ENCODE assay signal across 12 mouse cellular contexts in the genomic region with DNA sequence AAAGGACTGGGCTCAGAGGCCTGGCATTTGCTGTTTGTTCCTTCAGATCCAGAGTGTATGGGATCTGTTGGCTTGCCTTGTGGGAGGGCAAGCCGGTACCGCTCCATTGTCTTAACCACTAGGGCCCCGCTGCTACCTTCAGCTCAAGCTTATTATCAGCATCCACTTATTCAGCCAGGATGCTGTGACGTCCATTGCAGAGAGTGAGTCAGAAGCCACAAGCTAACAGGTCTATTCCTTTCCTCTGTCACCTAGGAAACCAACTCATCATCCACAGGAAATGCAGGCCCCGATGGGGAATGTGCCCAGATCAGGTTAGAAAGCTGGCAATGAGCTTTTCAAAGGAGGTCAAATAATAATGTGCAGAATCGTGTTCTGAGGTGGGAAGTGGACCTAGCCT.
DNase-seq lines count a peak whose midpoint lies in the region; ATAC-seq and TF ChIP-seq lines count a peak whose summit lies in the region.
"Had no signal": no experiment of that assay in that cellular context is flagged by ENCODE, and none has a peak within 500 bp of the region (broad histone marks: within the 10 kb centered on the region; RNA-seq: fewer than 3 reads in every experiment).

No protein-coding gene starts in this region.

- no peak overlapping the region for H3K9ac ChIP-seq in midbrain, embryonic 13.5 days (replicated peaks)
- H3K9ac ChIP-seq: heart, embryonic 13.5 days; liver, embryonic 14.5 days had no signal

- peak overlapping the region; percentile 20 for H3K27ac ChIP-seq in gastrocnemius, adult 2 months
- peak overlapping the region; percentile 53; the same call in 1 of the 2 replicates for H3K27ac ChIP-seq in cortical plate, adult 2 months (ENCODE audit: insufficient read depth, low read length)
- peak overlapping the region; percentile 32; the same call in 1 of the 2 replicates for H3K27ac ChIP-seq in midbrain, embryonic 13.5 days
- H3K27ac ChIP-seq: heart, embryonic 13.5 days; kidney, postnatal 0 days; liver, embryonic 14.5 days had no signal

- no peaks in the 10 kb centered on the region for H3K9me3 ChIP-seq in midbrain, embryonic 13.5 days
- H3K9me3 ChIP-seq: heart, embryonic 13.5 days had no signal

- DNase-seq in gastrocnemius, adult 2 months = no peak
- no peak for DNase-seq in gastrocnemius, postnatal 10 days
- peak; percentile 66 for DNase-seq in CD4-positive helper T cell, adult 2 months (ENCODE audit: low read depth, low spot score)
- DNase-seq in ovary, postnatal 36 days (ENCODE audit: low spot score) = no peak
- no peak for DNase-seq in cerebellum, adult 9-11 months
- DNase-seq in spleen, adult 18-20 months = no peak
- DNase-seq: cerebellum, postnatal 14 days had no signal

- peak; percentile 65 for ATAC-seq in midbrain, embryonic 13.5 days

- no peak for TF ChIP-seq CTCF in gastrocnemius, adult 2 months (IDR thresholded peaks at IDR 0.05)
- no peak for TF ChIP-seq CTCF in cortical plate, adult 2 months (IDR thresholded peaks at IDR 0.05; ENCODE audit: extremely low read depth, insufficient read depth, low read length)

- H3K4me1 ChIP-seq in cortical plate, adult 2 months (ENCODE audit: control insufficient read depth, insufficient read depth, low read length) = peaks cover 14% of the 10 kb centered on the region; the same call in 1 of the 2 replicates
- peaks cover 27% of the 10 kb centered on the region for H3K4me1 ChIP-seq in midbrain, embryonic 13.5 days (replicated peaks)

- 28% methylated on average over 6 of the region's 6 CpGs for WGBS in midbrain, embryonic 13.5 days

- no peaks in the 10 kb centered on the region for H3K36me3 ChIP-seq in midbrain, embryonic 13.5 days
- H3K36me3 ChIP-seq: heart, embryonic 13.5 days had no signal

- intact Hi-C loops in gastrocnemius, adult 2 months (cut with DNase I) = loop anchor here (5.0 kb wide), 2 partner anchors 43 to 73 kb away; a partner anchor contains a TSS

- 0 out of 2 replicates have a peak, but pooled peaks have one; percentile 36 for TF ChIP-seq POLR2A in cortical plate, adult 2 months (IDR thresholded peaks at IDR 0.05; ENCODE audit: extremely low read depth, insufficient read depth, low read length)

- H3K27me3 ChIP-seq in midbrain, embryonic 13.5 days = no peaks in the 10 kb centered on the region
- H3K27me3 ChIP-seq: heart, embryonic 13.5 days had no signal

- H3K4me3 ChIP-seq in gastrocnemius, adult 2 months = no peak overlapping the region
- H3K4me3 ChIP-seq in cortical plate, adult 2 months (ENCODE audit: insufficient read depth, low read length) = no peak overlapping the region
- no peak overlapping the region for H3K4me3 ChIP-seq in midbrain, embryonic 13.5 days (replicated peaks)
- H3K4me3 ChIP-seq: heart, embryonic 13.5 days had no signal

- no peak overlapping the region for H3K4me2 ChIP-seq in midbrain, embryonic 13.5 days (replicated peaks)
- H3K4me2 ChIP-seq: heart, embryonic 13.5 days had no signal
